Mouse (Mus musculus) stomach, postnatal 0 days (tissue): Measurements from ENCODE around the gene Bckdhb. TPM values are rescaled to one million over a fixed set of nuclear protein-coding genes. Genes with fewer than 3 reads are reported as not detected.

ENCODE experiments used
- ATAC-seq: fragments of 200-750 bp; cut with Nextera tagmentation; 2 replicates; pipeline ENCODE4 v1.8.0; 2017; ENCODE audit not compliant: low FRiP score, low TSS enrichment
- DNase-seq: peaks from one replicate; pipeline ENCODE4 v3.0.0-alpha.2; 2016; ENCODE audit warnings: low spot score
- H3K27ac ChIP-seq: fragments of 300-500 bp; sonication (generic); replicated peaks from 2 replicates; pipeline ENCODE4 v1.5.1; 2014; ENCODE audit warnings: mild to moderate bottlenecking, control low read depth
- H3K27me3 ChIP-seq: fragments of 300-500 bp; sonication (generic); 2 replicates; pipeline ENCODE4 v1.6.1; 2014; ENCODE audit warnings: low read length; ENCODE audit not compliant: control insufficient read depth, insufficient read depth
- H3K36me3 ChIP-seq: fragments of 300-500 bp; sonication (generic); 2 replicates; pipeline ENCODE4 v1.6.1; 2014; ENCODE audit warnings: low read length, mixed read lengths; ENCODE audit not compliant: control insufficient read depth, insufficient read depth
- H3K4me1 ChIP-seq: fragments of 300-500 bp; sonication (generic); replicated peaks from 2 replicates; pipeline ENCODE4 v1.6.1; 2014; ENCODE audit warnings: antibody characterized with exemption; ENCODE audit not compliant: control insufficient read depth, insufficient read depth
- H3K4me2 ChIP-seq: fragments of 300-500 bp; sonication (generic); replicated peaks from 2 replicates; pipeline ENCODE4 v1.6.1; 2014; ENCODE audit warnings: low read depth, mild to moderate bottlenecking, control low read depth, moderate library complexity
- H3K4me3 ChIP-seq: fragments of 300-500 bp; sonication (generic); 2 replicates; pipeline ENCODE4 v1.5.1; 2014; ENCODE audit warnings: low read depth, low read length, control low read depth
- H3K9ac ChIP-seq: fragments of 300-500 bp; sonication (generic); 2 replicates; pipeline ENCODE4 v1.6.1; 2014; ENCODE audit warnings: mild to moderate bottlenecking, low read length, control low read depth, mixed read lengths
- H3K9me3 ChIP-seq: fragments of 300-500 bp; sonication (generic); 2 replicates; pipeline ENCODE4 v1.6.1; 2016; ENCODE audit warnings: low read length; ENCODE audit not compliant: control insufficient read depth
- CTCF ChIP-seq: IDR thresholded peaks from 2 replicates; pipeline ENCODE4 v1.5.1; 2016; ENCODE audit warnings: antibody characterized with exemption, low read depth, mild to moderate bottlenecking, moderate library complexity
- EP300 ChIP-seq: optimal IDR thresholded peaks from 2 replicates; pipeline ENCODE3; 2016; ENCODE audit warnings: antibody characterized with exemption
- WGBS: fragments of 180-500 bp; shearing (Covaris S2); extraction: QIAGEN DNeasy Blood & Tissue Kit; methylation state at CpG from one replicate; pipeline ENCODE4 v1.1.7; 2014; 5-methylcytosine and 5-hydroxymethylcytosine counted together
- polyA plus RNA-seq: library from polyadenylated mRNA; unstranded; fragments of >200 nt; fragmentation: Nextera tagmentation; extraction: Ambion mirVana; gene quantifications from 2 replicates; pipeline ENCODE4 v1.2.1, GENCODE M21; 2015

Gene Bckdhb
- polyA plus RNA-seq, 1 experiment from 2014 or later = 25.2 TPM

GRCm38 (mm10) chr9:84041631-84042277 is 116.8 kb downstream of the Bckdhb start:
- WGBS = 81% methylated on average over 4 of the region's 4 CpGs
- no peak for DNase-seq
- Histone ChIP-seq H3K9ac (no peak overlapping the region), H3K36me3 (no peaks in the 10 kb centered on the region), H3K4me2 (no peak overlapping the region), H3K4me3 (no peak overlapping the region), H3K27ac (no peak overlapping the region), H3K4me1 (no peaks in the 10 kb centered on the region), H3K27me3 (no peaks in the 10 kb centered on the region), H3K9me3 (no peaks in the 10 kb centered on the region)
- no peak for ATAC-seq
- TF ChIP-seq CTCF = no peak
- TF ChIP-seq EP300 = no peak

- no peak overlapping the region for H3K4me3 ChIP-seq
- H3K9me3 ChIP-seq = no peaks in the 10 kb centered on the region
- TF ChIP-seq EP300 (no peak), CTCF (no peak)
- DNase-seq (no peak), ATAC-seq (no peak)
- 80% methylated on average over 3 of the region's 3 CpGs for WGBS
- no peaks in the 10 kb centered on the region for H3K36me3 ChIP-seq
- H3K9ac ChIP-seq = no peak overlapping the region
- H3K27me3 ChIP-seq = no peaks in the 10 kb centered on the region
- H3K4me1 ChIP-seq = no peaks in the 10 kb centered on the region
- H3K4me2 ChIP-seq = no peak overlapping the region
- H3K27ac ChIP-seq = no peak overlapping the region
Measured at GRCm38 (mm10) chr9:84042539-84042938, 117.6 kb downstream of the Bckdhb start.

- no peaks in the 10 kb centered on the region for H3K4me1 ChIP-seq
- ATAC-seq = no peak
- no peak for TF ChIP-seq EP300
- TF ChIP-seq CTCF = no peak
Measured at GRCm38 (mm10) chr9:84044136-84044535, 119.2 kb downstream of the Bckdhb start.

GRCm38 (mm10) chr9:84045632-84046031 is 120.7 kb downstream of the Bckdhb start:
- H3K27ac ChIP-seq = no peak overlapping the region
- TF ChIP-seq EP300 (no peak), CTCF (no peak)
- no peaks in the 10 kb centered on the region for H3K36me3 ChIP-seq
- no peaks in the 10 kb centered on the region for H3K9me3 ChIP-seq
- no peak overlapping the region for H3K9ac ChIP-seq
- H3K27me3 ChIP-seq = no peaks in the 10 kb centered on the region
- ATAC-seq = no peak
- H3K4me3 ChIP-seq = no peak overlapping the region
- no peak overlapping the region for H3K4me2 ChIP-seq
- WGBS = 94% methylated on average over 2 of the region's 2 CpGs
- no peak for DNase-seq
- no peaks in the 10 kb centered on the region for H3K4me1 ChIP-seq

More at GRCm38 (mm10) chr9:84044136-84044535, 119.2 kb downstream of the Bckdhb start:
- DNase-seq = no peak
- Histone ChIP-seq H3K9ac (no peak overlapping the region), H3K4me2 (no peak overlapping the region), H3K9me3 (no peaks in the 10 kb centered on the region), H3K4me3 (no peak overlapping the region), H3K36me3 (no peaks in the 10 kb centered on the region), H3K27me3 (no peaks in the 10 kb centered on the region), H3K27ac (no peak overlapping the region)
- WGBS = 93% methylated on average over 6 of the region's 6 CpGs

- no peaks in the 10 kb centered on the region for H3K4me1 ChIP-seq
- H3K9me3 ChIP-seq = no peaks in the 10 kb centered on the region
- no peak overlapping the region for H3K27ac ChIP-seq
- H3K4me2 ChIP-seq = no peak overlapping the region
- no peak for TF ChIP-seq CTCF
- TF ChIP-seq EP300 = no peak
- H3K36me3 ChIP-seq = no peaks in the 10 kb centered on the region
- no peak for DNase-seq
- no peak for ATAC-seq
- H3K4me3 ChIP-seq = no peak overlapping the region
- WGBS = 85% methylated on average over 12 of the region's 12 CpGs
- H3K27me3 ChIP-seq = no peaks in the 10 kb centered on the region
- no peak overlapping the region for H3K9ac ChIP-seq
Measured at GRCm38 (mm10) chr9:84046334-84046733, 121.4 kb downstream of the Bckdhb start.

GRCm38 (mm10) chr9:84046961-84047360 is 122.0 kb downstream of the Bckdhb start:
- no peaks in the 10 kb centered on the region for H3K36me3 ChIP-seq
- no peaks in the 10 kb centered on the region for H3K9me3 ChIP-seq
- 47% methylated on average over 4 of the region's 4 CpGs for WGBS
- H3K4me3 ChIP-seq = no peak overlapping the region
- no peak overlapping the region for H3K9ac ChIP-seq
- no peaks in the 10 kb centered on the region for H3K4me1 ChIP-seq
- DNase-seq (no peak), ATAC-seq (no peak)
- H3K27me3 ChIP-seq = no peaks in the 10 kb centered on the region
- no peak overlapping the region for H3K27ac ChIP-seq
- TF ChIP-seq CTCF (no peak), EP300 (no peak)
- no peak overlapping the region for H3K4me2 ChIP-seq
